Comparison of ENCODE assay signal across 8 mouse cellular contexts in the genomic region with DNA sequence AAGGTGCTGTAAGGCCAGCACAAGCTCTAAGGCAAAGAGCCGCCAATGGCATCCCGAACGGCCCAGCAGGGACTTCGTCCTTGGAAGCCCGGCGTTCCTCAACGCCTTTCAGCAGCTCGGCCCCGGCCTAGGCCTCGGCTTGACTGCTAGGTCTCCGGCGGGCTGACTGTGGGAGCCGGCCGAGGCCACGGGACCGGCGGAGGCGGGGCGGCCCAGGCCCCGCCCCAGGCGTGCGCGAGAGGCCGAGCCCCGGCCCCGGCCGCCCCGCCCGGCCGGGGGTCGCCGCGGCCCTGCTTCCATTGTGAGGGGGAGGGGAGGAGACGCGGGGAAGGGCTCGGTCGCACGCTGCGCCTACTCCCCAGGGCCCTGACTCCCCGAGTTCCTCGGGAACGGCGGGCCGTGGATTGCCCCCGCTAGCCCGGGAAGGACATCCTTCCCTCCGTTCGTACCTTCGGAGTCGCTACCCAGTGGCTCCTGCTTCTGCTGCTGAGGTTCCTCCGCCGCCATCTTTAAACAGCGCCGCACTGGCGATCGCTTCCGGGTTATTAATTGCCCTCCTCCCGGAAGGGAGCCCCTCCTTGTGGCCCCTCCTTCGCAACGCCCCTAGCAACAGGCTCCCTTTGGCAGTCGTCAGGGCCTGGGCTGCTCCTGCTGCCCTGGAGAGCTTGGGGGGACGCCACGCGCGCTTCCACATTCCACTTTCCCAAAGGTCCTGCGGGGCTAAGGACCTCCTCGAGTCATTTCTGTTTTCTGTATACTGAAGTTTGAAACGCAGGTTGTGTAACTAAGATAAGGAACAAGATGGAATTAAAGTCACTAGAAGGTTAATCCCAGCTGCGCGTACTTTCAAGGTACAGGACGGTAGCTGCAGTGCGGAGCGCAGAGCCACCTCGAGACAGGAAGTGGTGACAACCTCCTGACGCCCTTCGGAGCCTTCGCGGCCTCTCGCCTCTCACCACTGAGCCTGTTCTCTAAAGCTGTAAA. TPM values are rescaled to one million over a fixed set of nuclear protein-coding genes. Genes with fewer than 3 reads are reported as not detected.
DNase-seq lines count a peak whose midpoint lies in the region; ATAC-seq lines count a peak whose summit lies in the region.

A gene (minus strand): TSS at position 564 of the 984 bp plus-strand sequence.

- H3K27ac ChIP-seq in forebrain, embryonic 11.5 days (ENCODE audit: low read depth, low read length): peak within 1 kb of the TSS; percentile 97
- H3K27ac ChIP-seq in heart, embryonic 16.5 days (ENCODE audit: low read length): peak within 1 kb of the TSS; percentile 99
- peak within 1 kb of the TSS; percentile 99 for H3K27ac ChIP-seq in liver, embryonic 15.5 days (replicated peaks)
- peak within 1 kb of the TSS; percentile 93 for H3K27ac ChIP-seq in neural tube, embryonic 12.5 days

- H3K4me1 ChIP-seq in forebrain, embryonic 11.5 days (replicated peaks; ENCODE audit: control insufficient read depth, insufficient read depth, low read length): peaks cover 5% of the 10 kb centered on the region; the same call in 1 of the 2 replicates
- H3K4me1 ChIP-seq in heart, embryonic 16.5 days (ENCODE audit: control insufficient read depth, insufficient read depth, low read length): peaks cover 24% of the 10 kb centered on the region
- peaks cover 48% of the 10 kb centered on the region for H3K4me1 ChIP-seq in liver, embryonic 15.5 days (replicated peaks)
- H3K4me1 ChIP-seq in neural tube, embryonic 12.5 days: peaks cover 24% of the 10 kb centered on the region

- H3K36me3 ChIP-seq in forebrain, embryonic 11.5 days (ENCODE audit: control insufficient read depth, insufficient read depth, low read length): peaks cover 5% of the 10 kb centered on the region; the same call in 1 of the 2 replicates
- peaks cover 20% of the 10 kb centered on the region for H3K36me3 ChIP-seq in heart, embryonic 16.5 days (ENCODE audit: control insufficient read depth, insufficient read depth)
- H3K36me3 ChIP-seq in liver, embryonic 15.5 days (replicated peaks): peaks cover 37% of the 10 kb centered on the region
- H3K36me3 ChIP-seq in neural tube, embryonic 12.5 days: peaks cover 31% of the 10 kb centered on the region

- no peaks in the 10 kb centered on the region for H3K9me3 ChIP-seq in forebrain, embryonic 11.5 days (ENCODE audit: control insufficient read depth, low read length)
- no peaks in the 10 kb centered on the region for H3K9me3 ChIP-seq in heart, embryonic 16.5 days (replicated peaks; ENCODE audit: control insufficient read depth, low read length)
- no peaks in the 10 kb centered on the region for H3K9me3 ChIP-seq in liver, embryonic 15.5 days (replicated peaks)
- H3K9me3 ChIP-seq in neural tube, embryonic 12.5 days: no peaks in the 10 kb centered on the region

- H3K27me3 ChIP-seq in forebrain, embryonic 11.5 days (ENCODE audit: control insufficient read depth, insufficient read depth, low read length): no peaks in the 10 kb centered on the region
- H3K27me3 ChIP-seq in heart, embryonic 16.5 days (ENCODE audit: control insufficient read depth, insufficient read depth, low read length): no peaks in the 10 kb centered on the region
- no peaks in the 10 kb centered on the region for H3K27me3 ChIP-seq in liver, embryonic 15.5 days
- H3K27me3 ChIP-seq in neural tube, embryonic 12.5 days (replicated peaks): no peaks in the 10 kb centered on the region

- peak; percentile 97 for ATAC-seq in forebrain, embryonic 11.5 days (replicated peaks; ENCODE audit: low FRiP score)
- peak; percentile 98 for ATAC-seq in heart, embryonic 16.5 days (replicated peaks; ENCODE audit: extremely low read depth, insufficient read depth, low FRiP score)
- ATAC-seq in liver, embryonic 15.5 days (ENCODE audit: insufficient read depth): peak; percentile 96
- peak; percentile 97 for ATAC-seq in neural tube, embryonic 12.5 days (ENCODE audit: low FRiP score, low read depth)

- peak within 1 kb of the TSS; percentile 76 for H3K4me2 ChIP-seq in forebrain, embryonic 11.5 days (ENCODE audit: low read depth, low read length, severe bottlenecking)
- peak within 1 kb of the TSS; percentile 60 for H3K4me2 ChIP-seq in heart, embryonic 16.5 days (ENCODE audit: low read depth, low read length)
- peak within 1 kb of the TSS; percentile 88 for H3K4me2 ChIP-seq in liver, embryonic 15.5 days
- peak within 1 kb of the TSS; percentile 92 for H3K4me2 ChIP-seq in neural tube, embryonic 12.5 days (replicated peaks)

- WGBS in forebrain, embryonic 11.5 days: under 1% methylated on average over 79 of the region's 79 CpGs
- WGBS in heart, embryonic 16.5 days: under 1% methylated on average over 73 of the region's 79 CpGs
- WGBS in liver, embryonic 15.5 days (ENCODE audit: insufficient replicate concordance): 1% methylated on average over 77 of the region's 79 CpGs
- under 1% methylated on average over 76 of the region's 79 CpGs for WGBS in neural tube, embryonic 12.5 days

- peak; percentile 84 to 94 for DNase-seq in CD8-positive naive resting alpha-beta T cell, adult 2 months (ENCODE audit: low read depth in 2 of 2, low spot score in 2 of 2)
- DNase-seq in c-Kit-positive CD71-negative TER-119-negative erythroid progenitor cells, embryonic 14.5 days (ENCODE audit: low read depth): peak; percentile 90
- DNase-seq in forebrain, embryonic 11.5 days (ENCODE audit: low spot score): peak; percentile 97
- peak; percentile 95 to 96 for DNase-seq in kidney, postnatal 36 days
- DNase-seq in telencephalon, adult 2 months (ENCODE audit: low read depth, low spot score): peak; percentile 91

- H3K9ac ChIP-seq in forebrain, embryonic 11.5 days (ENCODE audit: low read length): peak within 1 kb of the TSS; percentile 90
- peak within 1 kb of the TSS; percentile 92 for H3K9ac ChIP-seq in heart, embryonic 16.5 days (ENCODE audit: low read length)
- peak within 1 kb of the TSS; percentile 79 for H3K9ac ChIP-seq in liver, embryonic 15.5 days
- H3K9ac ChIP-seq in neural tube, embryonic 12.5 days: peak within 1 kb of the TSS; percentile 81

- peak within 1 kb of the TSS; percentile 87 for H3K4me3 ChIP-seq in forebrain, embryonic 11.5 days (ENCODE audit: low read depth, low read length)
- H3K4me3 ChIP-seq in heart, embryonic 16.5 days (ENCODE audit: low read length): peak within 1 kb of the TSS; percentile 95
- H3K4me3 ChIP-seq in liver, embryonic 15.5 days (replicated peaks): peak within 1 kb of the TSS; percentile 96
- H3K4me3 ChIP-seq in neural tube, embryonic 12.5 days: peak within 1 kb of the TSS; percentile 90

RNA-seq across cellular contexts. Expression of the gene that starts here (rescaled TPM):
- 238 and 256 TPM in 2 replicates for polyA plus RNA-seq in forebrain, embryonic 11.5 days (2014; fragmentation: Nextera tagmentation; extraction: Ambion mirVana)
- polyA plus RNA-seq in heart, embryonic 16.5 days (2015; fragmentation: Nextera tagmentation; extraction: Ambion mirVana): 140 and 141 TPM in 2 replicates
- 53.7 and 58.4 TPM in 2 replicates for polyA plus RNA-seq in liver, embryonic 15.5 days (2015; fragmentation: Nextera tagmentation; extraction: Ambion mirVana)
- polyA plus RNA-seq in neural tube, embryonic 12.5 days (2016; fragmentation: Nextera tagmentation; extraction: Ambion mirVana): 244 and 249 TPM in 2 replicates

Comparison
In these comparisons a context has a peak if more than half of its experiments do, and no peak if none do; other contexts are left out.
1. Peak in every context shown above with its lines: DNase-seq, ATAC-seq, H3K4me3 ChIP-seq and H3K27ac ChIP-seq.